ENCODE assay signal across 23 mouse cellular contexts in genomic region chr10:59076681-59077080, GRCm38 (mm10).
"Had no signal": no experiment of that assay in that cellular context is flagged by ENCODE, and none has a peak within 500 bp of the region (broad histone marks: within the 10 kb centered on the region; RNA-seq: fewer than 3 reads in every experiment).

No protein-coding gene starts in this region.

- H3K36me3 ChIP-seq: liver, embryonic 15.5 days; lung, embryonic 15.5 days; midbrain, embryonic 13.5 days; midbrain, embryonic 15.5 days; neural tube, embryonic 13.5 days; neural tube, embryonic 15.5 days; stomach, embryonic 15.5 days had no signal

- H3K9me3 ChIP-seq: liver, embryonic 15.5 days; lung, embryonic 15.5 days; megakaryocyte, embryonic 14.5 days; midbrain, embryonic 13.5 days; midbrain, embryonic 15.5 days; neural tube, embryonic 13.5 days; neural tube, embryonic 15.5 days; stomach, embryonic 15.5 days had no signal

- H3K4me1 ChIP-seq: liver, embryonic 15.5 days; megakaryocyte, embryonic 14.5 days; midbrain, embryonic 15.5 days; stomach, embryonic 15.5 days had no signal

- H3K4me2 ChIP-seq: liver, embryonic 15.5 days; lung, embryonic 15.5 days; midbrain, embryonic 13.5 days; midbrain, embryonic 15.5 days; neural tube, embryonic 13.5 days; neural tube, embryonic 15.5 days; stomach, embryonic 15.5 days had no signal

- H3K27me3 ChIP-seq: liver, embryonic 15.5 days; lung, embryonic 15.5 days; midbrain, embryonic 15.5 days; neural tube, embryonic 13.5 days; neural tube, embryonic 15.5 days; stomach, embryonic 15.5 days had no signal

- DNase-seq: liver, postnatal 0 days; lung, adult 2 months; lung, postnatal 14 days; lung, postnatal 36 days; retina, postnatal 1 day; right cerebral cortex, adult 18-20 months; right cerebral cortex, postnatal 25 days; right cerebral cortex, postnatal 4 days; spleen, adult 18-20 months; thymus, adult 2 months; thymus, postnatal 25 days; thymus, postnatal 4 days had no signal

- ATAC-seq: liver, postnatal 0 days; lung, postnatal 0 days had no signal

- H3K4me3 ChIP-seq: liver, embryonic 15.5 days; lung, embryonic 15.5 days; megakaryocyte, embryonic 14.5 days; midbrain, embryonic 13.5 days; midbrain, embryonic 15.5 days; neural tube, embryonic 13.5 days; neural tube, embryonic 15.5 days; stomach, embryonic 15.5 days had no signal

- H3K27ac ChIP-seq: liver, embryonic 15.5 days; lung, embryonic 15.5 days; macrophage; midbrain, embryonic 13.5 days; midbrain, embryonic 15.5 days; neural tube, embryonic 13.5 days; neural tube, embryonic 15.5 days; stomach, embryonic 15.5 days; stomach, postnatal 0 days had no signal

- H3K9ac ChIP-seq: liver, embryonic 15.5 days; liver, postnatal 0 days; lung, embryonic 15.5 days; midbrain, embryonic 13.5 days; midbrain, embryonic 15.5 days; neural tube, embryonic 13.5 days; neural tube, embryonic 15.5 days; stomach, embryonic 15.5 days had no signal
